Mouse (Mus musculus): ENCODE data around the gene Mmgt2. TPM values are rescaled to one million over a fixed set of nuclear protein-coding genes. Genes with fewer than 3 reads are reported as not detected.

Gene Mmgt2
- polyA plus RNA-seq, 1 experiment, result 6.8 TPM

- no peak overlapping the region for H3K27ac ChIP-seq (ENCODE audit: control insufficient read depth, insufficient read depth, low read depth, low read length, poor library complexity)
- WGBS, result 28% methylated on average over 6 of the region's 6 CpGs
- TF ChIP-seq CTCF (IDR thresholded peaks at IDR 0.05; ENCODE audit: control insufficient read depth, insufficient read depth, low read length), result no peak
- no peak for TF ChIP-seq POLR2A (IDR thresholded peaks at IDR 0.05; ENCODE audit: borderline replicate concordance, control insufficient read depth, low read depth, low read length)
- peaks cover 4% of the 10 kb centered on the region; the same call in 1 of the 2 replicates for H3K4me1 ChIP-seq (ENCODE audit: control insufficient read depth, insufficient read depth, low read length)
- no peak overlapping the region for H3K4me3 ChIP-seq (replicated peaks; ENCODE audit: control insufficient read depth, low read depth, low read length)
Observed at GRCm38 (mm10) chr11:62664250-62664649, 15.8 kb downstream of the Mmgt2 start.

GRCm38 (mm10) chr11:62668986-62669385, 20.5 kb downstream of the Mmgt2 start:
- no peak overlapping the region for H3K27ac ChIP-seq (ENCODE audit: control insufficient read depth, insufficient read depth, low read depth, low read length, poor library complexity)
- H3K4me1 ChIP-seq (ENCODE audit: control insufficient read depth, insufficient read depth, low read length), result peaks cover 4% of the 10 kb centered on the region; the same call in 1 of the 2 replicates
- 91% methylated on average over 5 of the region's 5 CpGs for WGBS
- no peak overlapping the region for H3K4me3 ChIP-seq (replicated peaks; ENCODE audit: control insufficient read depth, low read depth, low read length)
- TF ChIP-seq POLR2A (IDR thresholded peaks at IDR 0.05; ENCODE audit: borderline replicate concordance, control insufficient read depth, low read depth, low read length), result no peak
- TF ChIP-seq CTCF (IDR thresholded peaks at IDR 0.05; ENCODE audit: control insufficient read depth, insufficient read depth, low read length), result no peak

GRCm38 (mm10) chr11:62669471-62669870, 21.0 kb downstream of the Mmgt2 start:
- TF ChIP-seq CTCF (IDR thresholded peaks at IDR 0.05; ENCODE audit: control insufficient read depth, insufficient read depth, low read length) (no peak), POLR2A (IDR thresholded peaks at IDR 0.05; ENCODE audit: borderline replicate concordance, control insufficient read depth, low read depth, low read length) (no peak)
- Histone ChIP-seq H3K27ac (ENCODE audit: control insufficient read depth, insufficient read depth, low read depth, low read length, poor library complexity) (no peak overlapping the region), H3K4me1 (ENCODE audit: control insufficient read depth, insufficient read depth, low read length) (peaks cover 2% of the 10 kb centered on the region; the same call in 1 of the 2 replicates), H3K4me3 (replicated peaks; ENCODE audit: control insufficient read depth, low read depth, low read length) (no peak overlapping the region)
- WGBS, result 61% methylated on average over 12 of the region's 12 CpGs

GRCm38 (mm10) chr11:62670006-62670405, 21.5 kb downstream of the Mmgt2 start:
- Histone ChIP-seq H3K4me1 (ENCODE audit: control insufficient read depth, insufficient read depth, low read length) (no peaks in the 10 kb centered on the region), H3K4me3 (replicated peaks; ENCODE audit: control insufficient read depth, low read depth, low read length) (no peak overlapping the region), H3K27ac (ENCODE audit: control insufficient read depth, insufficient read depth, low read depth, low read length, poor library complexity) (no peak overlapping the region)
- TF ChIP-seq CTCF (IDR thresholded peaks at IDR 0.05; ENCODE audit: control insufficient read depth, insufficient read depth, low read length) (no peak), POLR2A (IDR thresholded peaks at IDR 0.05; ENCODE audit: borderline replicate concordance, control insufficient read depth, low read depth, low read length) (no peak)
- WGBS, result 74% methylated on average over 6 of the region's 6 CpGs

GRCm38 (mm10) chr11:62675480-62676289, 27.2 kb downstream of the Mmgt2 start:
- 15% methylated on average over 17 of the region's 17 CpGs for WGBS
- TF ChIP-seq POLR2A (IDR thresholded peaks at IDR 0.05; ENCODE audit: borderline replicate concordance, control insufficient read depth, low read depth, low read length), result no peak
- peak; percentile 79 for TF ChIP-seq CTCF (IDR thresholded peaks at IDR 0.05; ENCODE audit: control insufficient read depth, insufficient read depth, low read length)
- Histone ChIP-seq H3K4me3 (replicated peaks; ENCODE audit: control insufficient read depth, low read depth, low read length) (peak overlapping the region; percentile 9), H3K4me1 (ENCODE audit: control insufficient read depth, insufficient read depth, low read length) (peaks cover 1% of the 10 kb centered on the region; the same call in 1 of the 2 replicates), H3K27ac (ENCODE audit: control insufficient read depth, insufficient read depth, low read depth, low read length, poor library complexity) (no peak overlapping the region)

GRCm38 (mm10) chr11:62676290-62676596, 27.8 kb downstream of the Mmgt2 start:
- peaks cover 1% of the 10 kb centered on the region; the same call in 1 of the 2 replicates for H3K4me1 ChIP-seq (ENCODE audit: control insufficient read depth, insufficient read depth, low read length)
- no peak for TF ChIP-seq POLR2A (IDR thresholded peaks at IDR 0.05; ENCODE audit: borderline replicate concordance, control insufficient read depth, low read depth, low read length)
- no peak for TF ChIP-seq CTCF (IDR thresholded peaks at IDR 0.05; ENCODE audit: control insufficient read depth, insufficient read depth, low read length)
- H3K27ac ChIP-seq (ENCODE audit: control insufficient read depth, insufficient read depth, low read depth, low read length, poor library complexity), result no peak overlapping the region
- no peak overlapping the region for H3K4me3 ChIP-seq (replicated peaks; ENCODE audit: control insufficient read depth, low read depth, low read length)
- WGBS, result 92% methylated on average over 4 of the region's 4 CpGs

- Histone ChIP-seq H3K4me1 (ENCODE audit: control insufficient read depth, insufficient read depth, low read length) (peaks cover 1% of the 10 kb centered on the region; the same call in 1 of the 2 replicates), H3K27ac (ENCODE audit: control insufficient read depth, insufficient read depth, low read depth, low read length, poor library complexity) (no peak overlapping the region), H3K4me3 (replicated peaks; ENCODE audit: control insufficient read depth, low read depth, low read length) (no peak overlapping the region)
- 73% methylated on average over 7 of the region's 7 CpGs for WGBS
- no peak for TF ChIP-seq POLR2A (IDR thresholded peaks at IDR 0.05; ENCODE audit: borderline replicate concordance, control insufficient read depth, low read depth, low read length)
- TF ChIP-seq CTCF (IDR thresholded peaks at IDR 0.05; ENCODE audit: control insufficient read depth, insufficient read depth, low read length), result no peak
Observed at GRCm38 (mm10) chr11:62678778-62679354, 30.4 kb downstream of the Mmgt2 start.

- peaks cover 1% of the 10 kb centered on the region; the same call in 1 of the 2 replicates for H3K4me1 ChIP-seq (ENCODE audit: control insufficient read depth, insufficient read depth, low read length)
- H3K27ac ChIP-seq (ENCODE audit: control insufficient read depth, insufficient read depth, low read depth, low read length, poor library complexity), result no peak overlapping the region
- 75% methylated on average over 4 of the region's 4 CpGs for WGBS
- no peak for TF ChIP-seq POLR2A (IDR thresholded peaks at IDR 0.05; ENCODE audit: borderline replicate concordance, control insufficient read depth, low read depth, low read length)
- no peak for TF ChIP-seq CTCF (IDR thresholded peaks at IDR 0.05; ENCODE audit: control insufficient read depth, insufficient read depth, low read length)
- no peak overlapping the region for H3K4me3 ChIP-seq (replicated peaks; ENCODE audit: control insufficient read depth, low read depth, low read length)
Observed at GRCm38 (mm10) chr11:62679954-62680353, 31.5 kb downstream of the Mmgt2 start.

Data from bone marrow, adult 2 months (tissue).